Mouse (Mus musculus): ENCODE measurements around the gene Npy1r.

DNA sequence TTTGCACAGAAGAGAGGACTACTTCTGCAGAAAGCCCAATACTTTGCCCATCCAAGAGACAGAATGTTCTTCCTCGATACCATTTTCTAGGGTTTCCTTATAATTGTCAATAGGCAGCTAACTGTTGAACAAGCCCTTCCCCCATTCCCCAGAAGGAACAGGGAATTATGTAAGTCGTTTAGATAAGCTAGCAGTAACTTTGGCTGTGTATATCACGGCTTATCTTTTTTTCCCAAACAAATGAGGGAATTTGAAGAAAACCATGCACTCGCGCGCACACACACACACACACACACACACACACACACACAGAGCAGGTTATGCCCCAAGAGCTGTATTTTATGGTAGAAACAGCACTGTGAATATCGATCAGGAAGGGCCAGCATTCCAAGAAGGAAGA lies 1.8 kb downstream of the Npy1r start:
- TF ChIP-seq CTCF (IDR thresholded peaks at IDR 0.05; ENCODE audit: low read depth) (no peak), EP300 (optimal IDR thresholded peaks at IDR 0.05) (no peak)
